Mouse (Mus musculus): ENCODE data around the gene Tmem132a. TPM values are rescaled to one million over a fixed set of nuclear protein-coding genes. Genes with fewer than 3 reads are reported as not detected.

Gene Tmem132a
- 6.8 and 8.5 TPM in 2 replicates for polyA plus RNA-seq (2012; rRNA removed; ENCODE audit: low replicate concordance)

DNA sequence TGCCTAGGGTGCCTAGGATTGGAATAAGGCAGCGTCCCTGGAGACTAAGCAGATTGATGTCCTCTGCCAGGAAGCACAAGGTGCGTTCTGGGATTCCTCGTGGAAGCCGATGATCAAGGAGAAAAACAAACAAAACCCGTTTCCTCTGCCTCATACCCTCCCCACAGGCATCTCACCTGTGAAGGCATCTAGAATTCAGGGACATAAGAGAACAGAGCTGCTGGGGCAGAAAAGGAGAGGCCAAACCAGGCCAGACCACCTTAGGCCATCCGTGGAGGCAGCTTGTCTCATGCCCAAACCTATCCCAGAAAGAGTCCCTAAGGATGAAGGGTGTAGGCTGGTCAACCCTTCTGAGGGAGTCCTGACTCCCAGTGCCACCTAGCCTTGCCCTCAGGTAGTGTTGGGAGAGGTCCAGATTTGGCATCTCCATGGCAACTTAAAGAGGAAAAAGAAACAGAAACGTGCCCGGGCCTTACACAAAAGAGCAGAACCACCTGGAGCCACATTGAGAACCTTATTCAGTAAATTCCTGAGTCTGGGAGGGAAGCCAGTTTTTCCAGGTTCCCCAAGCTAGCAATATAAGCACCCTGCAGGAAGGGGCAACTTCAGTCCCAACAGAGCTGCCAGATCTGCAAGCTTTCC, at the start of gene Tmem132a:
Gene Tmem132a, minus strand, starts transcription at position 55 of the 642 bp plus-strand sequence.

DNA sequence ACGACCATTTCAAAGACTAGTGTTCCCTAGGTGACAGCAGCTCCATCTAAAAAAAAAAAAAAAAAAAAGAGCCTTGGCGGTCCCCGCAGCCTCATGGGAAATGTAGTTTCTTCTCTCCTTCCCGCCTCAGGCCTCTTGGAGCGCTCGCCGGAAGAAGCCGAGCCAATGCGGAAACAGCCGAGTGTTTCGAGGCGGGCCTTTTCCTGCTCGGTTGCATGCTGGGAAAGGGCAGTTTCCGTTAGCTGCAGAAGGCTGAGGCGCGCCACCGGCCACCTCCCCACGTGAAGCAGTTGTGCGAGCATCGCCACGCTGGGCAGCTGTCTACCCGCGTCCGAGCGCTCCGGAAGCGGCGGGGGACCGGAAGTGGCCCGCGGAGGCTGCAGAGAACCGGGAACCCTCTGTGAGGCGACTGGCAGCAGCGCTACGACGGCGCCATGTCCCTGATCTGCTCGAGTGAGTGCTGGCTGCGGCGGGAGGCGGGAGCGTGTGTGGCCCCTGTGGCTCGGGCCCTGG, 25.3 kb upstream of the Tmem132a start, which contains the start of gene Prpf19:
Gene Prpf19, plus strand, starts transcription at position 216 of the 513 bp plus-strand sequence.

DNA sequence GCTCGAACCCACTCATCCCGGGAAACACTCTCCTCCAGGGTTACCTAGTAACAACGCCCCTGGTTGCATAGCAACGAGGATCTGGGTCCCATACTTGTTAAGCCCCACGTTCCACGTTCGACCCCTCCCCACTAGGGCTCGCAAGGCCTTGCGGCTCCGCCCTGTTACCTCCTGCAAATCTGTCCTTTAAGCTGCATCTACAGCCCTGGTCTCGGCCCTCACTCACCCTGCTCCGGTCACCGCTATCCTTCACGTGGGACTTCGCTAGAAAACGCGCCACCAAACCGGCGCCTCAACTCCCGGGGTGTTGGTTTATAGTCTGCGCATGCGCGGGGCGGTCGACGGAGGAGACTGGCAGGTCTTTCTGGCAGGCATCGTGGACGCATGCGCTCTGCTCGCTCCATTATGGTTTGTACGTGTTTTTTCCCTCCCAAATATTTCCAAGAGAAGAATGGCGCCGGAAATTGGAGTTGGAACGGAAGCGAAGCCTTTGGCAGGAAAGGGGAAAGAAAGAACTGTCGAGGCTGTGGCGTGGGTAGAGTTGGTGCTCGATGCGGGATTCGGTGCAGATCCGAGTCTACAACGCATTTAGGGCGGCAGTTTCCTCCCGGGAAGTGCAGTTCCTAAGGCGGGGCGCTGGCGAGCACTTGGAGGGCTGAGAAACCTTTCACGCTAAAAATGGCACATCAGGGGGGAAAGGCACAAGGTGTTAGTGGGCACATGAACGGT, 11.8 kb upstream of the Tmem132a start, which contains the start of gene Tmem109:
Gene Tmem109, minus strand, starts transcription at position 576 of the 729 bp plus-strand sequence.

DNA sequence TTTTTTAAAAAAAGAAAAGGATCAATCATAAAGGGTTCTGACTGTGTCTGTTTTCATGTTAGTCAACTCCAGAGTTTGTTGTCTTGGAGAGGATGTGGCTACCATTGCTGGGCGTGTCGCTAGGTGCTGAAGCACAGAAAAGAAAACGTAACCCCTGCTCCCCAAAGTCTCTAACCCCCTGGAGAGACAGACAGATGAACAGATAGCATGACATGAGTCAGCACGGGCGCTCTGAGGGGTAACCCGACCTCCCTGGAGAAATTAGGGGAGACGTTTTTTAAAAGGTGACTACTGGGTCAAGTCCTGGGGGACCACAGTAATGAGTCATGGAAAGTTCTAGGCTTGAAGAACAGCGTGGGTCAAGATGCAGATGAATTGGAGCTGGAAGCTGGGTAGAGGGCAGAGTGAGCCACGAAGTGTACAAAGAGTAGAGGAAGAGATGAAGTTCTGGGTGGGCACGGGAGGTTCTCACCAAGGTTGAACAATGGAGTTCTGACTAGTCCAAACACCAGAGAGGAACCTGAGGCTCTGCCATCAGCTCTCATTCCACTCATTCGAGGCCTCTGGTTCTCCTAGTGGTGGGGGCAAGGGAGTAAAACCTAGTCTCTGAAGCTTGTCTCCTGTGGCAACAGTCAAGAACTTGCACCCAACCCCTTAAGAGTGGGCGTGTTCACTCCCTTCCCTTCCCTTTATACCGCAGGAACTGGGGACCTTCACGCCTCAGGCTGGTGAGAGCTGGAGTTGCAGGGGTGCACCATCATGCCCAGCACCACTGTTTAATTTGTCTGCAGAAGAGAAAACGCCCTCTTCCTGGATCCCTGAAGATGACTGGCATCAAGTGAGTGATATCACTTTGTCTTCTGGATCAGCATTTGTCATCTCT, 30.5 kb downstream of the Tmem132a start, which contains the start of gene Slc15a3:
Gene Slc15a3, plus strand, starts transcription at position 718 of the 883 bp plus-strand sequence.

DNA sequence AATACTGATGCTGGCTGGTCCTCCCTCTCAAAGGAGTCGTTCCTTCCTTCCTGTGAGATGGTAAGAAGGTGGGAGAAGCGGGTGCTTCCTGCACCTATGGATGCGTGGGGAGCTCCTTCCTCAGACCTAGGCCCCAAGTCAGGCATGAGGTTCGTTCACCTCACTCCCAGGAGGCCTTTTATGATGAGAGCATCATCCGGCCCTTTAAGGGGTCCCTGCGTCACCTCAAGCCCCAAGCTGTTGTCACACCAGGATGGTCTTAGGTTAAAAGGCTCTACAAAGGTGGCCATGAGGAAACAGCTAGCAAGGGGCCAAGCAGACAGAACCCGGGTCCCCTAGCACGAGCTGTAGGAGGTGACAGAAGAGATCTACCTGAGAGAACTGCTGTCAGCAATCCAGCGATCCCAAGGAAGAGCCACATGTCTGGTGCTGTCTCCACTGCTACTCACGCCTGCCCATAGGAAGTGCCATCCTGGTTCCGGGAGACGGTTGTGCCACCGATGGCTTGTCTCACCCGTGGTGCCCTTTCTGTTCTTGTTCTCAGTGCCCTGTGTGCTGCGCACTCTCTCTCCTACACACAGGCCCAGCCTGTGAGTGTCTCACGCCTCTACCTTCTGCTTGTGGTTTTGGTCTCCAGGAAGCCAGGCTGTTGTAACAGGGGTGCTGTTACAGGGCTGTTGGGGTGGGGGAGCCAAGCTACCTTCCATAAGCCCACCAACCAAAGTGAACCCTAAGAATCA, 40.1 kb downstream of the Tmem132a start, which contains the start of gene Cd6:
Gene Cd6, minus strand, starts transcription at position 623 of the 740 bp plus-strand sequence.

Other genes with a start within 250 kb of the Tmem132a start
- gene Vwce, start 235.7 kb downstream of the Tmem132a start, polyA plus RNA-seq (2012; rRNA removed; ENCODE audit: low replicate concordance) = 20.3 and 21.3 TPM in 2 replicates
- 0.27 TPM in 1 of 2 replicates, not detected in the other for gene Pga5, start 191.9 kb downstream of the Tmem132a start, polyA plus RNA-seq (2012; rRNA removed; ENCODE audit: low replicate concordance)
- gene Vps37c, start 181.2 kb downstream of the Tmem132a start, polyA plus RNA-seq (2012; rRNA removed; ENCODE audit: low replicate concordance) = 35.7 and 46.3 TPM in 2 replicates
- gene Cd5, start 130.9 kb downstream of the Tmem132a start, polyA plus RNA-seq (2012; rRNA removed; ENCODE audit: low replicate concordance) = 1.0 and 2.7 TPM in 2 replicates
- gene Cd6, start 39.9 kb downstream of the Tmem132a start, polyA plus RNA-seq (2012; rRNA removed; ENCODE audit: low replicate concordance) = 1.4 and 4.2 TPM in 2 replicates
- gene Slc15a3, start 30.2 kb downstream of the Tmem132a start, polyA plus RNA-seq (2012; rRNA removed; ENCODE audit: low replicate concordance) = 7.1 and 18.1 TPM in 2 replicates
- 31.7 and 34.0 TPM in 2 replicates for gene Tmem109, start 12.1 kb upstream of the Tmem132a start, polyA plus RNA-seq (2012; rRNA removed; ENCODE audit: low replicate concordance)
- gene Prpf19, start 25.3 kb upstream of the Tmem132a start, polyA plus RNA-seq (2012; rRNA removed; ENCODE audit: low replicate concordance) = 105 and 140 TPM in 2 replicates
- gene Zp1, start 50.7 kb upstream of the Tmem132a start, polyA plus RNA-seq (2012; rRNA removed; ENCODE audit: low replicate concordance) = not detected in 2 replicates
- 0.16 and 0.62 TPM in 2 replicates for gene Ptgdr2, start 67.2 kb upstream of the Tmem132a start, polyA plus RNA-seq (2012; rRNA removed; ENCODE audit: low replicate concordance)
- gene Ccdc86, start 79.3 kb upstream of the Tmem132a start, polyA plus RNA-seq (2012; rRNA removed; ENCODE audit: low replicate concordance) = 4.4 and 5.5 TPM in 2 replicates
- gene Ms4a10, start 104.7 kb upstream of the Tmem132a start, polyA plus RNA-seq (2012; rRNA removed; ENCODE audit: low replicate concordance) = 179 and 611 TPM in 2 replicates
- gene Ms4a15, start 123.3 kb upstream of the Tmem132a start, polyA plus RNA-seq (2012; rRNA removed; ENCODE audit: low replicate concordance) = 0.36 and 0.88 TPM in 2 replicates
- gene Ms4a18, start 148.1 kb upstream of the Tmem132a start, polyA plus RNA-seq (2012; rRNA removed; ENCODE audit: low replicate concordance) = 46.6 and 64.7 TPM in 2 replicates
- gene Ms4a8a, start 211.2 kb upstream of the Tmem132a start, polyA plus RNA-seq (2012; rRNA removed; ENCODE audit: low replicate concordance) = 154 and 309 TPM in 2 replicates

All from duodenum, adult 2 months (tissue).